Mouse (Mus musculus) CH12.LX (cell line): Measurements from ENCODE around the gene Vps33a.

Experiments
- CHD1 ChIP-seq: IDR thresholded peaks from 2 replicates; pipeline ENCODE4 v1.6.1; 2012; ENCODE audit warnings: low read depth, low read length, improper control_type of control experiment, inconsistent platforms
- CTCF ChIP-seq, 2 experiments: IDR thresholded peaks in 1 of 2; conservative IDR thresholded peaks in 1 of 2; 2 replicates each; pipeline ENCODE4 v1.5.1; 2011 to 2012; ENCODE audit warnings: low read depth in 2 of 2, low read length in 2 of 2, improper control_type of control experiment in 1 of 2, inconsistent platforms in 1 of 2, mild to moderate bottlenecking in 1 of 2, moderate library complexity in 1 of 2
- EP300 ChIP-seq: IDR thresholded peaks from 2 replicates; pipeline ENCODE4 v1.6.1; 2011; ENCODE audit warnings: low read length, improper control_type of control experiment
- KAT2A ChIP-seq: IDR thresholded peaks from 2 replicates; pipeline ENCODE4 v1.6.1; 2012; ENCODE audit warnings: low read length, improper control_type of control experiment, inconsistent platforms; ENCODE audit not compliant: insufficient replicate concordance
- MAX ChIP-seq: IDR thresholded peaks from 2 replicates; pipeline ENCODE4 v1.6.1; 2011; ENCODE audit warnings: low read length, improper control_type of control experiment
- MAZ ChIP-seq: IDR thresholded peaks from 2 replicates; pipeline ENCODE4 v1.6.1; 2012; ENCODE audit warnings: low read depth, mild to moderate bottlenecking, inconsistent platforms, low read length, improper control_type of control experiment, moderate library complexity
- SMC3 ChIP-seq: IDR thresholded peaks from 2 replicates; pipeline ENCODE4 v1.6.1; 2011; ENCODE audit warnings: low read depth, low read length, improper control_type of control experiment
- ZMIZ1 ChIP-seq: IDR thresholded peaks from 2 replicates; pipeline ENCODE4 v1.6.1; 2012; ENCODE audit warnings: low read depth, mild to moderate bottlenecking, inconsistent platforms, low read length, improper control_type of control experiment

- TF ChIP-seq SMC3 (no peak), KAT2A (no peak), MAZ (no peak), ZMIZ1 (no peak), MAX (no peak), CTCF (conservative IDR thresholded peaks at IDR 0.05 in 1 of 2, IDR thresholded peaks at IDR 0.05 in 1 of 2; ENCODE audit: low read depth in 2 of 2, low read length in 2 of 2) (no peak), EP300 (no peak), CHD1 (no peak)
These were observed 29.3 kb upstream of the Vps33a start for GRCm38 (mm10) chr5:123602174-123602573.
